Mouse (Mus musculus): ENCODE results near the gene Stoml1.

Stoml1 gene

GRCm38 (mm10) chr9:58272068-58272541 lies 19.1 kb downstream of the Stoml1 start:
- peak; percentile 59 for DNase-seq (ENCODE audit: low spot score)

- no peak for DNase-seq (ENCODE audit: low spot score)
These were observed 19.9 kb downstream of the Stoml1 start for GRCm38 (mm10) chr9:58272855-58273254.

GRCm38 (mm10) chr9:58274101-58274604 lies 21.2 kb downstream of the Stoml1 start:
- DNase-seq (ENCODE audit: low spot score), result no peak

GRCm38 (mm10) chr9:58274626-58275025 lies 21.7 kb downstream of the Stoml1 start:
- DNase-seq (ENCODE audit: low spot score), result no peak

GRCm38 (mm10) chr9:58275115-58275774 lies 22.3 kb downstream of the Stoml1 start:
- peak; percentile 70 for DNase-seq (ENCODE audit: low spot score)

- DNase-seq (ENCODE audit: low spot score), result no peak
These were observed 22.8 kb downstream of the Stoml1 start for GRCm38 (mm10) chr9:58275797-58276196.

- DNase-seq (ENCODE audit: low spot score), result no peak
These were observed 23.4 kb downstream of the Stoml1 start for GRCm38 (mm10) chr9:58276346-58276745.

GRCm38 (mm10) chr9:58278313-58278712 lies 25.3 kb downstream of the Stoml1 start:
- no peak for DNase-seq (ENCODE audit: low spot score)

GRCm38 (mm10) chr9:58278821-58279723 lies 26.1 kb downstream of the Stoml1 start:
- DNase-seq (ENCODE audit: low spot score), result no peak

GRCm38 (mm10) chr9:58279780-58280179 lies 26.8 kb downstream of the Stoml1 start:
- DNase-seq (ENCODE audit: low spot score), result no peak

- DNase-seq (ENCODE audit: low spot score), result peak; percentile 92
These were observed 27.5 kb downstream of the Stoml1 start for GRCm38 (mm10) chr9:58280259-58281109.

GRCm38 (mm10) chr9:58281597-58281996 lies 28.6 kb downstream of the Stoml1 start:
- no peak for DNase-seq (ENCODE audit: low spot score)

GRCm38 (mm10) chr9:58283431-58283830 lies 30.5 kb downstream of the Stoml1 start:
- no peak for DNase-seq (ENCODE audit: low spot score)

- no peak for DNase-seq (ENCODE audit: low spot score)
These were observed 36.1 kb downstream of the Stoml1 start for GRCm38 (mm10) chr9:58289090-58289489.

- no peak for DNase-seq (ENCODE audit: low spot score)
These were observed 36.9 kb downstream of the Stoml1 start for GRCm38 (mm10) chr9:58289901-58290300.

GRCm38 (mm10) chr9:58294527-58294926 lies 41.6 kb downstream of the Stoml1 start:
- no peak for DNase-seq (ENCODE audit: low spot score)

- DNase-seq (ENCODE audit: low spot score), result no peak
These were observed 42.4 kb downstream of the Stoml1 start for GRCm38 (mm10) chr9:58295345-58295744.

- DNase-seq (ENCODE audit: low spot score), result peak; percentile 59
These were observed 42.9 kb downstream of the Stoml1 start for GRCm38 (mm10) chr9:58295766-58296361.

- DNase-seq (ENCODE audit: low spot score), result no peak
These were observed 44.1 kb downstream of the Stoml1 start for GRCm38 (mm10) chr9:58297065-58297464.

- DNase-seq (ENCODE audit: low spot score), result no peak
These were observed 45.1 kb downstream of the Stoml1 start for GRCm38 (mm10) chr9:58297961-58298477.

GRCm38 (mm10) chr9:58299356-58299799 lies 46.4 kb downstream of the Stoml1 start:
- no peak for DNase-seq (ENCODE audit: low spot score)

Data from lung, postnatal 25 days (tissue).